ENCODE assay signal across 9 mouse cellular contexts in the genomic region with DNA sequence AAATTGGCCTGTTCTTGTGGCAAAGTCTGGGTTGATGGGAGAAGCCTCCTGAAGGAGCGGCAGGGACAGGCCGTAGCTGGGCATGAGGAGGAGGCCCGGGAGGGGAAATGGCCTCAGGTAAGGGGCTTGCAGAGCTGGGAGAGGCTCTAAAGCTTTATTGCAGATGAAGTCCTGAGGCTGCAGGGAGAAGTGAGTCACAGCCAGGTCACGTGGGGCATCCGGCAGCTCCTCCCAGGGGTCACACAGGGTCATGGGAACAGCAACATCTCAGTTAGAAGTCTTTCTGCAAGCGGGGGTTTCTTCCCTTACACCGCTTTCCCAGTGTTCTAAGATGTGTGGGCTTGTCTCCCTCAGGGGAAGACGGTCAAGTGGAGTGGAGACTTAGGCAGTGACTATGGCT. TPM values are rescaled to one million over a fixed set of nuclear protein-coding genes. Genes with fewer than 3 reads are reported as not detected.
DNase-seq lines count a peak whose midpoint lies in the region; ATAC-seq lines count a peak whose summit lies in the region.
"Had no signal": no experiment of that assay in that cellular context is flagged by ENCODE, and none has a peak within 500 bp of the region (broad histone marks: within the 10 kb centered on the region; RNA-seq: fewer than 3 reads in every experiment).

No protein-coding gene starts in this region.

- 49% methylated on average over 8 of the region's 8 CpGs for WGBS in heart, embryonic 16.5 days

- H3K27me3 ChIP-seq in heart, embryonic 16.5 days (ENCODE audit: control insufficient read depth, insufficient read depth, low read length): no peaks in the 10 kb centered on the region

- peaks cover 36% of the 10 kb centered on the region for H3K4me1 ChIP-seq in heart, embryonic 16.5 days (ENCODE audit: control insufficient read depth, insufficient read depth, low read length)

- H3K4me2 ChIP-seq in heart, embryonic 16.5 days (ENCODE audit: low read depth, low read length): no peak overlapping the region

- peak; percentile 85 to 94 for DNase-seq in adrenal gland, adult (ENCODE audit: inconsistent age in 2 of 2, low spot score in 1 of 2)
- DNase-seq in adrenal gland, postnatal 4 days (ENCODE audit: low spot score in 2 of 2): no peak
- peak; percentile 88 for DNase-seq in 416B (ENCODE audit: low read depth)
- DNase-seq in embryo, embryonic 10 days (ENCODE audit: low spot score): peak; percentile 88
- DNase-seq in lung, postnatal 14 days: peak; percentile 51
- no peak for DNase-seq in left cerebral cortex, postnatal 14 days (ENCODE audit: low spot score in 2 of 2)

- peak overlapping the region; percentile 34; the same call in 1 of the 2 replicates for H3K9ac ChIP-seq in heart, embryonic 16.5 days (ENCODE audit: low read length)

- H3K4me3 ChIP-seq in heart, embryonic 16.5 days (ENCODE audit: low read length): no peak overlapping the region
- H3K4me3 ChIP-seq: erythroblast, embryonic 14.5 days had no signal

- no peaks in the 10 kb centered on the region for H3K9me3 ChIP-seq in heart, embryonic 16.5 days (replicated peaks; ENCODE audit: control insufficient read depth, low read length)

- no peak; the same call in 1 of the 2 replicates for ATAC-seq in heart, embryonic 16.5 days (replicated peaks; ENCODE audit: extremely low read depth, insufficient read depth, low FRiP score)
- no peak for ATAC-seq in inflammation-experienced regulatory T-cells, adult 6 months

- peak overlapping the region; percentile 70 for H3K27ac ChIP-seq in heart, embryonic 16.5 days (ENCODE audit: low read length)

- intact Hi-C loops in left cerebral cortex, postnatal 14 days (cut with DNase I): no loop called here

- H3K36me3 ChIP-seq in heart, embryonic 16.5 days (ENCODE audit: control insufficient read depth, insufficient read depth): no peaks in the 10 kb centered on the region

RNA-seq across cellular contexts. Expression of a gene that starts 8.5 kb away (rescaled TPM):
- 10 to 100 TPM; 77.2 to 81.2 TPM for total RNA-seq in adrenal gland, postnatal 4 days (2021)
- 6.7 and 7.3 TPM in 2 replicates for polyA plus RNA-seq in heart, embryonic 16.5 days (2015; fragmentation: Nextera tagmentation; extraction: Ambion mirVana)
- polyA plus RNA-seq in inflammation-experienced regulatory T-cells, adult 6 months (2017; shearing (Covaris generic)): 1 to 10 TPM; 3.7 to 4.3 (median 3.7) TPM
- 100 to 1,000 TPM; 178 to 200 TPM for total RNA-seq in left cerebral cortex, postnatal 14 days (2021)

Comparison
In these comparisons a context has a peak if more than half of its experiments do, and no peak if none do; other contexts are left out.
1. DNase-seq: peak in adrenal gland, adult (2 of 2), 416B (single experiment), embryo, embryonic 10 days (single experiment) and lung, postnatal 14 days (single experiment); none in adrenal gland, postnatal 4 days (0 of 2) and left cerebral cortex, postnatal 14 days (0 of 2).